ENCODE assay signal across 8 mouse cellular contexts in genomic region chr9:56418738-56419239, GRCm38 (mm10). TPM values are rescaled to one million over a fixed set of nuclear protein-coding genes. Genes with fewer than 3 reads are reported as not detected.
DNase-seq lines count a peak whose midpoint lies in the region; ATAC-seq lines count a peak whose summit lies in the region.

No protein-coding gene starts in this region.

- no peaks in the 10 kb centered on the region for H3K9me3 ChIP-seq in hindbrain, embryonic 15.5 days

- peak overlapping the region; percentile 98 for H3K27ac ChIP-seq in hindbrain, embryonic 15.5 days (replicated peaks)

- peak; percentile 57 for ATAC-seq in hindbrain, embryonic 15.5 days (ENCODE audit: low FRiP score, low read depth)

- no peaks in the 10 kb centered on the region for H3K36me3 ChIP-seq in hindbrain, embryonic 15.5 days

- peak overlapping the region; percentile 85 for H3K4me2 ChIP-seq in hindbrain, embryonic 15.5 days

- H3K9ac ChIP-seq in hindbrain, embryonic 15.5 days: peak overlapping the region; percentile 79

- 0% methylated on average over 11 of the region's 11 CpGs for WGBS in hindbrain, embryonic 15.5 days

- H3K4me3 ChIP-seq in hindbrain, embryonic 15.5 days: peak overlapping the region; percentile 86

- H3K27me3 ChIP-seq in hindbrain, embryonic 15.5 days: no peaks in the 10 kb centered on the region

- peaks cover 59% of the 10 kb centered on the region for H3K4me1 ChIP-seq in hindbrain, embryonic 15.5 days (replicated peaks)

- DNase-seq in Muller cell, postnatal 12 days (ENCODE audit: inconsistent ontology term): peak; percentile 93
- peak; percentile 91 to 92 for DNase-seq in cerebellum, postnatal 10 days
- DNase-seq in frontal cortex, postnatal 10 days (ENCODE audit: low spot score in 2 of 2): peak; percentile 80 to 87
- DNase-seq in left cerebral cortex, adult 18-20 months (ENCODE audit: low spot score in 2 of 2): peak; percentile 66 to 70
- DNase-seq in lung, postnatal 4 days: peak; percentile 86 to 88
- DNase-seq in right cerebral cortex, postnatal 10 days (ENCODE audit: low spot score in 2 of 2): peak; percentile 88 to 93
- DNase-seq in urinary bladder, postnatal 14 days (ENCODE audit: low spot score): peak; percentile 62

RNA-seq across cellular contexts. Expression of gene Hmg20a, which starts 0.4 kb away (rescaled TPM):
- polyA plus RNA-seq in hindbrain, embryonic 15.5 days (2015; fragmentation: Nextera tagmentation; extraction: Ambion mirVana): 73.4 and 78.3 TPM in 2 replicates
- 10 to 100 TPM; 69.8 to 70.7 TPM for total RNA-seq in left cerebral cortex, adult 18-20 months (2021)

RNA-seq across cellular contexts. Expression of gene Peak1, which starts 0.9 kb away (rescaled TPM):
- polyA plus RNA-seq in hindbrain, embryonic 15.5 days (2015; fragmentation: Nextera tagmentation; extraction: Ambion mirVana): 5.3 and 5.8 TPM in 2 replicates
- total RNA-seq in left cerebral cortex, adult 18-20 months (2021): 10 to 100 TPM; 31.6 to 36.0 TPM

Comparison
In these comparisons a context has a peak if more than half of its experiments do, and no peak if none do; other contexts are left out.
1. Peak in every context shown above with its lines: DNase-seq, ATAC-seq, H3K4me3 ChIP-seq and H3K27ac ChIP-seq.